Mouse (Mus musculus) liver, adult 2 months (tissue): Measurements from ENCODE around the gene Nfia.

ENCODE experiments used
- CTCF ChIP-seq: fragments of 200-500 bp; IDR thresholded peaks from 2 replicates; pipeline ENCODE4 v1.5.1; 2011; ENCODE audit warnings: low read depth, low read length, control low read depth
- POLR2A ChIP-seq: fragments of 200-500 bp; IDR thresholded peaks from 2 replicates; pipeline ENCODE4 v1.6.1; 2011; ENCODE audit warnings: low read length, control low read depth; ENCODE audit not compliant: insufficient read depth; ENCODE audit errors: extremely low read depth

DNA sequence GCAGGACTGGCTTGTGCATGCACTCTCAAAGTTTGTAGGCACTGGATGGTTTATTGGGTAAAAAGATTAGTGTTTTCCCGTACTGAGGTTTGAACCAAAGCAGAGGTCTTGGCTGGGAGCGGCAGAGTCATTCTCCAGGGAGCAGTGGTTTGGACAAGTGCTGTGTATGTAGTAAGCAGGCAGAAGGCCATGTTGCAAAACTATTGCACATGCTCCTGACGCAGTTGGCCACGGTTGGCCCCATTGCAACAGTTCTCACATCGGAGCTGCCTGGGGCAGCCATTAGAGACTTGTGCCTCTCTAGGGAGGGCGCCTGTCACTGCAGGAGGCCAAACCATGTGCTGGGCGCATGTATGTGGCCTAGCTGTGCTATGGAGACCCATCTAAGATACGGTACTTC lies 331.6 kb downstream of the Nfia start:
- no peak for TF ChIP-seq CTCF
- TF ChIP-seq POLR2A = no peak
